Mouse (Mus musculus): Measurements from ENCODE around the gene Akap13.

Gene Akap13

DNA sequence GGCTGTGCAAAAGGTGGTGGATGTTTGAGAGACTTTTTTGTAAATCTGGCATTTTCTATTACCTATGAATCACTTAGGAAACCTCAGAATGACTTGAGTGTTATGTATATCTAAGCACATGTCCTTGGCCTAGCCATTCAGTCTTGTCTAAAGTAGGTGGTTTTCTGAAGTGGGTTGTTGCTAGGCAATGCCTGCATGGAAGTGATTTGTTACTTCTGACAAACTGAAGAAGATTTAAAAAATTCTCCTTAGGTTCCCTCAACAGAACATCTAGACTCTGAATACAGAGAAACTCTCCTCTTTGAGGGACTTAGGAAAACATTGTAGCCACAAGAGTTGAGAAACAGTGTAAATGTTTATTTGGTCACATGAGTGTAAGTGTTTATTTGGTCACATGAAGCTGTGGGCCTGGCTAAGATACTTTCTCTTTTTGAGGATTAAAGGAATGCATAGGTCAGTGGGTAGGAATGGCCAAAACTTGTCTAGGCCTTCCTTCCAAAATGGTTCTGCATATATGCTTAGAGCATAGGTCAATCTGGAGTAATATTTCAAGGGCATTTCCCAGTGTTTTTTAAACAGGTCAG is 8.3 kb downstream of the Akap13 start:
- DNase-seq: no peak

DNA sequence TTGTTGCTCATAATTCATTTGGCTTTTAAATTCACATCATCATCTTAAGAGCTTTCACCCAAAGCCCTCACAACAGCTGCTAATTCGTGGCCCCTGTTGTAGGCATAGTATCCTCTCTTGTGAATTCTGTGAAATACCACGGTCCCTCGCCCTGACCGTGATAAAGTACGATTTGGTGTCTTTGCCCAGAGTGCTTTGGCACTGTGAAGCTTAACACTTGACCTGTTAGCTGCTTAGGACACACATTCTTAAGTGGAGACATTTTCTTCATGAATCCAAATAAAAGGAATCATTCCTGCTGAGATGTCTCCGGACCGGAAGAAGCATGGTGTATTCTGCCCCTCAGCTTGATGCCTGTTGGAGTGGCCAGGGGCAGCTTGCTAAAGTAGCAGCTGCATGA is 12.5 kb downstream of the Akap13 start:
- DNase-seq: no peak

DNA sequence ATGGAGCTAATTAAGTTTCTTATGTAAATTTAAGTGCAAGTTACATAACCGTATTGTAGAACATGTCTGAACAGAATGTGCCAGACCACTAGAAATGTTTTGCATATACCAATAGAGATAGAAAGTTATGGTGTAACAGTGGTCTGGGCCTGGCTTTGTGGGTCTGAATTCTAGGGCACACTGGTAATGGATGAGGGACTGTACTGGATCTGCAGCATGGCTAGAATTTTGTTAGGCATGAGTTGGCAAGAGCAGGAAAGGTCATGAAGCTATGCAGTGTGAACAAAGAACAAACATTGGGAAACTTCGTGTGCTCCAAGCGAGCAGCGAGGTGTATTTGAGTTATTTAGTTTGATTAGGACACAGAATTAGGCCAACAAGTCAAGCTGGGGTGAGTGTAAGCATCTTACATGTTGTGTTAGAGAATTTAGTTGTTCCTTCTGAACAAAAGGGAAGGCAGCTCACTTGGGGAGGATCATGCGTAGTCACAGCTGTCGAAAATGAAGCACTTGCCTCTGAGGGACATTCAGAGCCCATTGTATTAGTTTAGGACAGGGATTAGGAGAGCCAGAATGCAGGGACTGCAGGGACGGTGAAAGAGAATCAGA is 15.1 kb downstream of the Akap13 start:
- DNase-seq: no peak

DNA sequence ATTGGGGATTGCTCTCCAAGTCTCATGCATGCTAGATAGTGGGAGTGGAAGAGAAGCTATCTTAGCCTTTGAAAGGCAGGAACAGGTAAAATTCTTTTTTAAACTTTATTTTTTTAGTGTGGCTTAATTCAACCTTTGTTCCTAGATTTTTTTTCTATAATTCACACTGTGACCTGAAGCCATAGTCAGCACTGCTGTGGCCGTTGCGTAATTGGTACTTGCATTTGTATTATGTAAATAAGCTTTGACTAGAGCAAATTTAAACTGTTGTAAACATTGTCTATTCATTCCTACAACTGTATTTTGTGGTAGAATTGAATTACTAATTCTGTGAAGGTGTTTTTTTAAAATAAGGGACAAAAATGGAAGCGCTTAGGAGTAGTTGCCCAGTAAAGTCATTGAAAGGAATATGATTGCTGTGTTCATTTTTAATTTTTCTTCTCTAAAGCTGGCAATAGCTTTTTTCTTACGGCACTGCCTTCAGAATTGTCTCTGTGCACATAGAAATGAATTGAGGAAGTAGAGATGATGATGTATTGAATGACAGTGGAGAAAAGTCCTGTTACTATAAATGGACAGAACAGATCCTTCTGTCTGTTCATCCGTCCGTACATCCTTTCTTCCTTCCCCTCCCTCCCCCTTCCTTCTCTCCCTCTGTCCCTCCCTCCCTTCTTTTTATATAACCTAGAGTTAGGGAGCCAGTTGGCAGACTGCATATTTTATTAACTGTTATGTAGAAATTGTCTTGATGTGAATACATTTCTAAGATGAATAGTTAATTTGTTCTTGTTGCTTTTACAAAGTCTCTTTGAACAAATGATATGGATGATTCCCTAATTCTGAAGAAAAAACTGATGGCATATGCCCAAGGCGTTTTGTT is 17.2 kb downstream of the Akap13 start:
- no peak for DNase-seq

DNA sequence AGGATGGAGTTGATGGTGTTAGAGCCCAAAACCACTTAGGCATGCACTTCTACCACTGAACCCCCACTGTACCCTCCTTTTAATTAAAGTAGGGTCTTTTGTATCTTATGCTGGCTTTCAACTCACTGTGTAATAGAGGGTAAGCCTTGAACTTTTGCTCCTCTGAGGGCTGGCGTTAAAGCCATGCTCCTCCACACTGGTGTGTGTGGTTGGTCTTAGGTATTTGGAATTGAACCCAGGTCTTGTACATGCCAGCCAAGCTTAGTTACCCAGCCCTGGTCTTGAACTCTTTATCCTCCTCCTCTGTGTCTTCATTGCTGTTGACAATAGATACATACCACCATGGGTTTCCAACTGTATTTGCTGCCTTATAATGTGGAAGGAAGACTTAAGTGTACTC is 18.0 kb downstream of the Akap13 start:
- DNase-seq: no peak

DNA sequence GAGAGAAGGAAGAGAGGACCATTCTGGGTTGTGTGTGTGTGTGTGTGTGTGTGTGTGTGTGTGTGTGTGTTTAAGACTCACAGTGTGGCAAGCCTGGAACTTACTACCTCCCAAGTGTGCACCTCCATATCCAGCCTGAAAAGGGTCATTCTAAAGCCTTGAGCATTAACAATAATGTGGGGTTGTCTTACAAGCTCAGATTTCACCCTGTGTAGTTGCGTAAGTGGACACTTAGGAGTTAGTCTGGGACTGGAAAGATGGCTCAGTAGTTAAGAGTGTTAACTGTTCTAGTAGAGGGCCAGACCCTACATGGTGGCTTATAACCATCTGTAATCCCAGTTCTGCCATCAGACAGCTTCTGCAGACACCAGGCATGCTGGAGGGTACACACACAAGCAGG is 18.7 kb downstream of the Akap13 start:
- DNase-seq: no peak

DNA sequence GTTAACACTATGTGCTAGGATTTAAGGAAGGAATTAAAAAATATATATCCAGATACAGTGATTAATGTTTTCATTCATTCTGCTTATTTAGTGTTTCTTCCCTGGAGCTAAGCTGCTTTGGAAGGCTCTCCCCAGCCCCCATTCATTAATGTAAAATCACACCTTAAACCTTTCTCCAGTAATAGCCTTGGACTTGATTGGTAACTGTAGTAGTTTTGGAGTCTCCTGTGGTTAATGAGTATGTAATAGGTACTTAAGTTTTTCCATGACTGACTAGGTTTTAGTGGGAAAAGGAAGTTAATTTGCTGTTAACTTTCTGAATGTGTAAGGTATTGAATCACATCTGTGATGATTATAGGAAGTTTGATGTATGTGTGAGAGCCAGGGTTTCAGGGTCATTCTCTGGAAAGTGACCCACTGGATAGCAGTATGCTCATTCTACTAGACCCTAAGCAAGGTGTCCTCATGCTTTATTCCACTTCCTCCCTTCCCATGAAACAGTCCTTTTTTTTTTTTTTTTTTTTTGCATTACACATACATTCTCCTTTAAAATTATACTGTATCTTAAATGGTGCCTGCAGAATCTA is 19.3 kb downstream of the Akap13 start:
- DNase-seq: no peak

DNA sequence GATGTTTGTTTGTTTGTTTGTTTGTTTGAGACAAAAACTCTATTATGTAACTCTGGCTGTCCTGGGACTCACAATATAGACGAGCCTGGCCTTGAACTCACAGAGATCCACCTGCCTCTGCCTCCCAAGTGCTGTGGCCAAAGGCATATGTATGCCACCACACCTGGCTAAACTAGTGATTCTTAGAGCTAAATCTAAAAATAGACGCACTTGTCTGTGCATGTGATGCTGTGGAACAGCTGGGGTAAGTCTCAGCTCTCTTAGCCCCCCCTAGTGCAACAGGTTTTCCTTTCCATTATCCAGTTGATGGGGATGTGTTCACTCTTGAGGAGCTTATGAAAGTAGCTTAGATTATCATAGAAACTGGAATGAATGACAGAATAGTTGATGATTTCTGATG is 22.7 kb downstream of the Akap13 start:
- no peak for DNase-seq

DNA sequence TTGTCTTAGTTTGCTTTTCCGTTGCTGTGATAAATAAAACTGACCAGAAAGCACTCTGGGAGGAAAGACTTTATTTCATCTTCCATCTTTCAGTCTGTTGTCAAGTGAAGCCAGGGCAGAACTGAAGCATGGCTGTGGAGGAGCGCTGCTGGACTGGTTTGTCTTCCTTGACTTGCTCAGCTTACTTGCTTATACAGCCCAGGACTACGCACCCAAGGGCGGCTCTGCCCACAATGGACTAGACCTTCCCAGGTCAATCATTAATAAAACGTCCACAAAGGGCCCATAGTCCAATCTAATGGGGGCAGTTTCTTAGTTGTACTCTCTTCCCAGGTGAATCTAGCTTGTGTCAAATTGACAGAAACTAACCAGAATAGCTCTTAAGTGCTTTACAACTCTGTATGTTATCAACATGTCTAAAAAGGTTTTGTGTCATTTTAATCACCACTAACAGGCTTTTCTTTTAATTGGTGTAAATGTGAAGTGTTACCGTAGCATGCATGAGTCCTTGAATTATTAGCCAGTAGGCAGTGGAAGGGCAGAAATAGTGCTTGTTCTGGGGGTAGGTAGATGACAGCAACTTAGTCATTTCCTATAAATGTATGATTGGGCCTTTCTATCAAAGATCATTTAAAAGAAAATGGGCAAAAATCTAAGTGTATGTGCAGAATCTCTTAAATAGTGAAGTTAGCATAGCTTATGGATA is 25.5 kb downstream of the Akap13 start:
- no peak for DNase-seq

DNA sequence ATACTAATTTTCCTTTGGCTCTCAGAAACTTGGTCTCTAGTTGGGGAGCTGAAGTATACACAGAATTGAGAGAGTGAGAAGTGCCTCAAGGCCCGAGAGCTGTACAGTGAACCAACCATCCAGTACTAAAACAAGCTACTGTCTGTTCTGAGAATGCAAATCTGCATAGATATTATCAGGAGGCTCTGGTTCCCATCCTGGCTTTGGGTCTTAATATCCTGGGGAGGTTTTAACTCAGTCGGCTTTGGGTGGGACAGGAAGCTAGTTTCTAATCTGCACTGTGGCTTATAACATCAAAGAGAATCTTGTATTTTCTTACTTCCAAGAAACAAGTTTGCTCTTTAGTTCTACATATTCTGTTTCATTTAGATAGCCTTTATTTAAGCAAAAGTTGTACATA is 30.7 kb downstream of the Akap13 start:
- no peak for DNase-seq

DNA sequence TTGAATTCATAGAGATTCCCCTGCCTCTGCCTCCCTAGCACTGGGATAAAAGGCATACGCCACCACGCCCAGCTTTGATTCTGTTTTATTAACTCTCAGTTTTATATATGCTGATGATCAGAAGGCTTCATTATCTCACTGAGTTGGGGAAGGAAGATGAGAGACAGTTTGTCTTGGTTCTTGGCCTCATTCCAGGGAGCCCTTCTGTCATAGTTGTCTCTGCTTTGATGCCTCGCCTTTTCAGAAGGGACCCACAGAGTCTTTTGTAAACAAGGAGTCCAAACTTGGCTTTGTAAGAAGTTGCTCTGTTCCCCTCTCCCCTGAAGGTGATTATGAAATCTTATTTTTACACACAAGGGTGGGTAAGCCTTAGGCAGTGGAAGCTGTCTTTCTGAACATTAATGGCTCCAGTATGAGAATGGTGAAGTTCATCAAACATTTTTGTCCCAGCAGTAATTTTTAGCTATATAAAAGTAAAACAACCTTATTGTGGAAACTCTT is 40.7 kb downstream of the Akap13 start:
- no peak for DNase-seq

DNA sequence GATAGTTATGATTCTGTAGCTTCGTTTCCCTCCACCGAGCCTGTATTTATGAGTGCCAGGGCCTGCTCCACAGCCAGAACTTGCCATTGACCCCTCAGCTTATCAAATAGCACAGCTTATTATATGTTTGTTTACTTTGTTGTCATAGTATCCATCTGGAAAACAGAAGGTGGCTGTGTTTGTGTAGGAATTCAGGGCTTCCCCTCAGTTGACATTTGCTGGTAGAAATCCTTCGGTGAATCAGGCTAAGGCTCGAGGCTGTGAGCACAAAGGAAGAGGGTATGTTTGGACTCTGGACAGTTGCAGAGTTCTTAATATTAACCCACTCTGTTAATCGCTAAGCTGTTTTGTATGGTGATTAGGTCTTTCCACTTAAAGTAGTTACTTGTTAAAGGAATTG is 43.3 kb downstream of the Akap13 start:
- DNase-seq: no peak

DNA sequence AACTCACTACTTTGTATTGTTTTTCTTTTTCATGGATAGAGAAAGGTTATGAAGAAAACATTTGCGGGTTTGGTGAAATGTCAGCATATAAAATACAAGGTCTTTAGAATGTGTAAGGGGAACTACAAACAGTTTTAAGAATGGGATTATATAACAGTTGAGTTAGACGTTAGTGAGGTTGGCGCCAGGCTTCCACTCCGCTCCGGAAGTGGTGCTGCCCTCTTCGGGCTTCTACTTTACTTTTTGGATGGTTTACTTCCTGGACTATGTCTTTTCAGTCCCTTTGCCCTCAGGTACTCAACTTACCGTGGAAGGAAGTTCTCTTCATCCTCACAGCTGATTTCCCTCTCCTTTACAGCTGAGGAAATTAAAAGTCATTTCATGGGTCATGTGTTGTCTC is 43.9 kb downstream of the Akap13 start:
- DNase-seq: no peak

DNA sequence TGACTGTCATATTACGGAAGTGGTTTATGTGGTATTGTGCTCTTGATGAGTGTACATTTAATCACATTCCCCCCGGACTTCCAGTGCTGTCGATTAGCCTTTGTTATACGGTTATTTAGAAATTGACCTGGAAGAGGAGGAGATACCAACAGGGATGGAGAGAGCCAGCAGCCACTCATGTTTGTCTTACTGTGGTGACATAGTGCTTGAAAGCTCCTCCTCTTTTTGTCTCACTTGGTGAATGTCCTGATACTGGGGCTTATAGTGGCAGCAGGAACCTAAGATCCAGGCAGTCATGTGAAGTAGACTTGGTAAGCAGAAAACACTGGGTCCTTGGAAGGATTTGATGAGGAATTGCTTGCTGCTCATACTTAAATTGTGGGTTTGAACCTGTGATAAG is 44.8 kb downstream of the Akap13 start:
- no peak for DNase-seq

DNA sequence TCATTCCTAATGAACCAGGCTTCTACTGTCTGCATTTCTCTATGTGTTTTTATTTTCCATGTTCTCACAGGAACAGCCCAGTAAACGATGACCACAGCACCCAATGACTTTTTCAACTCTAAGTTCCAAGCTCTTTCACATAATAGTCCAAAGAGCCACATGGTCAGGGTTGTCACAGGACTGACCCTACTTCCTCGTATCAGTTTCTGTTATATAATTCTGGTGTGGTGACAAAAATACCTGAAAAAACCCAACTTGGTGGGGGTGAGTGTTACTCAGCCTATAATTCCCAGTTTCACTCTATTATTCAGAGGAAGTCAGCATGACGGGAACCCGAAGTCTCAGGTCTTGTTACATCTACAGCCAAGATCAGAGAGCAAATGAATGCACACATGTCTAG is 45.5 kb downstream of the Akap13 start:
- DNase-seq: no peak

DNA sequence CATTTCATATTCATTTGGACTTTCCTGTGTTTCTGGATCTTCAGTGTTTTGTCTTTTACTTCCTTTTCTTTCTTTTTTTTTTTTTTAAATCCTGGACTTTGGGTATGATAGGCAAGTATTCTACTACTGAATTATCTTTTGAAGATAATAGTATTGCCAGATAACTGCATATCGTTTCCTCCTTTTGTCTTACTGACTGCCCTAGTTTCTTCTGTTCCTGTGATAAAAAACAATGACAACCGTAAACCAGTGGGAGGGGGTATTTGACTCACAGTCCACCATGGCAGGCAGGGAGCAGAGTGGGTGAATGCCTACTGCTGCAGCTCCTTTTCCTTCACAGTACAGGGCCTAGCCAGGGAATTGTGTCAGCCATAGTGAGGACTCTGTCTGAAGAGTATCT is 49.2 kb downstream of the Akap13 start:
- DNase-seq: no peak

DNA sequence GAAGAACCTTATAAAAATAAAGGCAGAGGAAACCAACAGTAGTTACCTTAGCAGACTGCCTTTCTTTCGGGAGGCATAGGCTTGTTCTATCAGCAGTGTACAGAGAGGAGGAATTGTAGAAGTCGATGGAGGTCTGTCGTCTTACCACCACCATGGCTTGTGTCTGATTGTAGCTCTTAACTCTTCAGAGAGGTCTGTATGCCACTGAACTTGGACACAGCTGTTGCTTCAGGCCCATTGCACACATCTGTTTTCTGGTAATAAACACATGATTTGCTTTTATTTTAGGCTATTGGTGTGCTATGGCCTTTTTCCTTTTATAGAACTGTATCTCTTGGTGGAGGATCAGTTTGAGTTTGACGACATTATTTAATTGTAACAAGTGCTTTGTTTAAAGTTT is 51.3 kb downstream of the Akap13 start:
- DNase-seq: no peak

DNA sequence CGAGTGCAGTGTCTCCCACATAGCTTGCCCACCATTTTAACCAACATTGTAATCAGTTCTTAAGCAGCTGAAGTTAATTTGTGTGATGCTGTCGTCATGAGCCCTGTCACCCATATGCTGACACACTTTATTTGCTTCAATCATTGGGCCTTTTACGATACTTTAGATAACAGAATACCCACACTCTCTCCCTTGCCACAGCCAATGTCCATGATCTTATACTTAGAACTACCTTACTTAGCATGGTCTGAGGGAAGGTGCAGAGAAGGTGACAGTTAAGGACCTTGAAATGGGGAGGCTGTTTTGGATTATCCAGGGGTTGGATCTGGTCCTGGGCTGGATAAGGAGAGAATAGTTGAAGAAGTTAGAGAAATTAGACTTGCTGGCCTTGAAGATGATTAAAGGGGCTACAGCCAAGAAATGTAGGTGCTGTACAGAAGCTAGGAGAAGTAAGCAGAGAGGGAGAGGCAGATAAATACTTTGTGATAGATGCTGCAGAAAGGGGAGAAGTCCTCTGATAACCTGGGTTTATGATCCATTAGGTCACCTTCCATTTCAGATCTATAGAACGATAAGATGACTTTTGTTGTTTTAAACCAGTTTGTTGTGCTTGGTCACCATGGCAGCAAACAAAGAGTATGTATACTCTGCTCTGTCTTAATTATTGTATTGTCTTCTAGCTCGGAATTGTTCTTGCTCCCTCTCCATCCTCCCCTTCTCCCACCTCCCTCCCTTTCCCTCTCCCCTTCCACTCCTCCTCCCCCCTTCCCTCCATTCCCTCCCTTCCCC is 53.9 kb downstream of the Akap13 start:
- no peak for DNase-seq

DNA sequence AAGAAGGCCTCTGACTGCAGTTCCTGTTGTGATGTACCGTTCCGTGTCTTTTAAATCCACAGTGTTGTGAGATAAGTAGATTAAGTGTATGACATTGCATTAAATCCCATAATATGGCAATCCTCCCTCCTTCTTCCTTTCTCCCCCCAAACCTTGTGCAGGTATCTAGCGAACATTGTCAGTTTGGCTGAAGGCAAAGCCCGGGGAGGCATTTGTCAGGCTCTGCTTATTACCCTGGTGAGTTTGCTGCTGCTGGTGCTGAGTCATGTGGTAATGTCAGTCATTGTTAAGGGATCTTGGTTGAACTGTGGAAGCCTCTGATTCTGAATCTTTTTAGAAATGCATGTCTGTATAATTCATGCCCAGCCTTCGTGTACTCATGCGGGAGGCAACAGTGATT is 60.1 kb downstream of the Akap13 start:
- no peak for DNase-seq

DNA sequence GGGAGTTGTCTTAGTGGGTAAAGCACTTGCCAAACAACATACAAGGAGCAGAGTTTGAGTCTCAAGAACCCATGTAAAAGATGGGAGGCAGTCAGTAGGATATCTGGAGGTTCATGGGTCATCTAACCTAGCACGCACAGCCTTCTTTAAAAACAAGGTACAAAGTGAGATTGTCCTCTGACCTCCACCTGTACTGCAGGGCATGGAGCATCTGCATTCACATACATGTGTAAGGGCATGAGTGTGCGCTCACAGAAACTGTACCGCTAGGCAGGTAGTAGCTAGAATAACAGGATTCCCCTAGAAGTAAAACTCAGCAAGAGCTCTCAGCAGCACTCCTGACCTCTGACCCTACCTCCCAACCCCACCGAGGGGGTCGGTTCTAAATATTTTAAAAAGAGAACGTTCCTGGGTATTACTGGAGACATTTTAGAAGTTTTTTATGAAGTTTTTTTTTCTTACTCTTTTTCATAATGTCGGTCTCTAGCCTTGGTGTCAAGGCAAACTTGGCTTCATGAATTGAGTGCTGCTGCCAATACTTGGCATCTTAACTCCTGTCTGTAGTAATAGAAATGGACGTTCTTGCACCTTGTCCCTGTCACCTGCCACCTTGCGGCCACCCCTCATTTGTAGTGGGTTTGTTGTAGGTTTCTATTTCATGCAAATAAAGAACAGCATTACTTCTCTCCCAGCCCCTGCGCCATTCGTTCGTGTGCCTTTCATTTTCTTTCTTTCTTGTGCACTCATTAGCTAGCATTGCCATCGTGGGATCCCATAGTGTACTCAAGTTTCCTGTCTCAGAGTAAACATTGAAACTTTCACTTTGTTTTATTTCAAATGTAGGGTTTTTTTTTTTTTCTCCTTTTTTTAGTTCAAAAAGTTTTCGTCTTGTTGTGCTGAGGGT is 61.6 kb downstream of the Akap13 start:
- no peak for DNase-seq

DNA sequence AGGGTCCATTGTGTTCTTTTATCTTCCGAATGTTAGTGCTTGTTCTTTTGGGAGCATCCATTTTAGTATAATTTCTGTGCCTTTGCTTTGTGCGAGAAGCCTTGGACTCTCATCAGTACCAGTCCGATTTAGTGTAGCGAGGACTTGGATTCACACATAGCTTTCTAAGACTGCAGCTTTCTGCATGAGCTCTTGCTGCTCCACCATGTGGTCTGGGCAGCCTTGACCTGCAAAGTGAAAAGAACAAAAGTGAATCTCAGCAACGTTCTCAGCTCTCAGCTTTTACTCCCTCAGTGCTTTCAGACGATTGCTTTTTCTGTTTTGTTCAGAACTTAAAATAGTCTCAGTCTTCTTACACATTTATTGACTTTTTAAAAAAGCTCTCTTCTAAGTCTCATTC is 65.2 kb downstream of the Akap13 start:
- DNase-seq: no peak

Data from right cerebral cortex, postnatal 25 days (tissue).